Mouse (Mus musculus) lung, postnatal 25 days (tissue): ENCODE results near the gene Pstk.
A peak's percentile ranks its signal among the peaks of the same experiment; 100 is the strongest.
"Not testable (repeated sequence)": the region's sequence is repeated elsewhere in the genome, so short reads cannot be mapped to it uniquely, and the experiment has no call there.

Experiments
- DNase-seq: peaks from one replicate; pipeline ENCODE4 v3.0.0; 2022; ENCODE audit warnings: low spot score

Gene Pstk

GRCm38 (mm10) chr7:131370648-131371469 is at the start of gene Pstk:
TSS of gene Pstk (plus strand) at chr7:131371141.
- peak; percentile 88 for DNase-seq

- DNase-seq, result no peak
Measured at GRCm38 (mm10) chr7:131322192-131322591, 48.7 kb upstream of the Pstk start, which contains the start of gene Cuzd1. TSS of gene Cuzd1 (minus strand) at chr7:131322292.

GRCm38 (mm10) chr7:131327054-131327453 is 43.9 kb upstream of the Pstk start:
- no peak for DNase-seq

- no peak for DNase-seq
Measured at GRCm38 (mm10) chr7:131329416-131329815, 41.5 kb upstream of the Pstk start, which contains the start of gene Fam24b. TSS of gene Fam24b (minus strand) at chr7:131329516.

GRCm38 (mm10) chr7:131331688-131332087 is 39.3 kb upstream of the Pstk start:
- no peak for DNase-seq

- no peak for DNase-seq
Measured at GRCm38 (mm10) chr7:131333564-131333963, 37.4 kb upstream of the Pstk start, which contains the start of gene Fam24a. TSS of gene Fam24a (plus strand) at chr7:131333864.

- DNase-seq, result no peak
Measured at GRCm38 (mm10) chr7:131337502-131338068, 33.4 kb upstream of the Pstk start.

GRCm38 (mm10) chr7:131345856-131346541 is 24.9 kb upstream of the Pstk start:
- DNase-seq, result no peak

GRCm38 (mm10) chr7:131356105-131356504 is 14.8 kb upstream of the Pstk start:
- DNase-seq, result no peak

- no peak for DNase-seq
Measured at GRCm38 (mm10) chr7:131362269-131362614, 8.7 kb upstream of the Pstk start.

- peak; percentile 95 for DNase-seq
Measured at GRCm38 (mm10) chr7:131362615-131363300, 8.2 kb upstream of the Pstk start, which contains the start of gene 2310057M21Rik. TSS of gene 2310057M21Rik (minus strand) at chr7:131362759.

GRCm38 (mm10) chr7:131364131-131364530 is 6.8 kb upstream of the Pstk start:
- no peak for DNase-seq

- no peak for DNase-seq
Measured at GRCm38 (mm10) chr7:131371470-131371860, 524 bp downstream of the Pstk start.

- DNase-seq, result no peak
Measured at GRCm38 (mm10) chr7:131371880-131372651, 1.1 kb downstream of the Pstk start.

- DNase-seq, result not testable (repeated sequence)
Measured at GRCm38 (mm10) chr7:131391761-131392160, 20.8 kb downstream of the Pstk start.

- no peak for DNase-seq
Measured at GRCm38 (mm10) chr7:131409321-131409987, 38.5 kb downstream of the Pstk start.

- DNase-seq, result peak; percentile 11
Measured at GRCm38 (mm10) chr7:131409988-131410385, 39.0 kb downstream of the Pstk start.

GRCm38 (mm10) chr7:131410416-131411058 is 39.6 kb downstream of the Pstk start, which contains the start of the genes Ikzf5 and Acadsb:
TSS of gene Ikzf5 (minus strand) at chr7:131410521.
TSS of gene Acadsb (plus strand) at chr7:131410601.
- DNase-seq, result peak; percentile 99

- DNase-seq, result peak; percentile 68
Measured at GRCm38 (mm10) chr7:131411221-131411940, 40.4 kb downstream of the Pstk start.

GRCm38 (mm10) chr7:131411941-131412270 is 41.0 kb downstream of the Pstk start:
- no peak for DNase-seq
